ENCODE assay signal across 11 mouse cellular contexts in the genomic region with DNA sequence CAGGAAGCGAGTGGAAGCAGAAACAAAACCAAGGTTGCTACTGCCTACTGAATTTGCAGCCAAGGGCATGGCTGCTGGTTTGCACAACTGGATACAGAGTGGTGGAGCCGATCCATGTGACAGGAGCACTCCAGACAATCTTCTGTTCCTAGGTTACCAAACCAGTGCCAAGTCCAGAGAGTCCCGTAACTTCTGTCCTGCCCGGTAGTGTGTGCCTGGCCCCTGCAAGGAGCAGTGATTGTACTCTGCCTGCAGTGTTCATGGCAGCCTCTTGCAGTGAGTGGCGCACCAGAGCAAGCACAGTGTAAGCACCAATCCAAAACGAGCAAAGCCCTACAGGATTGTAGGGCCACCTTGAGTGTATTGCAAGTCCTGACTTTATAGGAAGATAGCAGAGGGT. TPM values are rescaled to one million over a fixed set of nuclear protein-coding genes. Genes with fewer than 3 reads are reported as not detected.
A peak's percentile ranks its signal among the peaks of the same experiment; 100 is the strongest.
DNase-seq lines count a peak whose midpoint lies in the region; ATAC-seq and TF ChIP-seq lines count a peak whose summit lies in the region.
"Had no signal": no experiment of that assay in that cellular context is flagged by ENCODE, and none has a peak within 500 bp of the region (broad histone marks: within the 10 kb centered on the region; RNA-seq: fewer than 3 reads in every experiment).

No protein-coding gene starts in this region.

- no peak for ATAC-seq in heart, embryonic 11.5 days (replicated peaks; ENCODE audit: insufficient number of reproducible peaks, low FRiP score, low TSS enrichment)
- peak; percentile 70 for ATAC-seq in erythroid progenitor cell, adult 5-6 weeks (replicated peaks; ENCODE audit: low FRiP score, poor library complexity, severe bottlenecking)
- peak; percentile 69 for ATAC-seq in liver, postnatal 0 days
- ATAC-seq in forebrain, embryonic 12.5 days (ENCODE audit: low FRiP score): no peak

- intact Hi-C loops in left cerebral cortex, postnatal 36 days (cut with DNase I): no loop called here

- WGBS in heart, embryonic 11.5 days (ENCODE audit: insufficient replicate concordance): 73% methylated on average over 6 of the region's 6 CpGs
- 60% methylated on average over 6 of the region's 6 CpGs for WGBS in liver, postnatal 0 days (ENCODE audit: insufficient replicate concordance)
- WGBS in thymus, adult 2 months: 89% methylated on average over 6 of the region's 6 CpGs
- 83% methylated on average over 6 of the region's 6 CpGs for WGBS in forebrain, embryonic 12.5 days

- no peak overlapping the region for H3K27ac ChIP-seq in heart, embryonic 11.5 days (ENCODE audit: low read depth, low read length)
- H3K27ac ChIP-seq in MEL (ENCODE audit: control insufficient read depth, low read depth, low read length): peak overlapping the region; percentile 43
- no peak overlapping the region for H3K27ac ChIP-seq in liver, postnatal 0 days (ENCODE audit: low read depth)
- no peak overlapping the region for H3K27ac ChIP-seq in thymus, adult 2 months (ENCODE audit: control insufficient read depth, insufficient read depth, low read length)
- H3K27ac ChIP-seq in forebrain, embryonic 12.5 days: no peak overlapping the region
- H3K27ac ChIP-seq: embryonic facial prominence, embryonic 13.5 days; gastrocnemius, adult 2 months; midbrain, embryonic 10.5 days had no signal

- TF ChIP-seq EP300 in MEL (IDR thresholded peaks at IDR 0.05; ENCODE audit: low read depth in 1 of 2, low read length in 2 of 2): no peak
- TF ChIP-seq EP300 in liver, postnatal 0 days (IDR thresholded peaks at IDR 0.05; ENCODE audit: low read depth): no peak

- H3K27me3 ChIP-seq in heart, embryonic 11.5 days (ENCODE audit: control insufficient read depth, insufficient read depth, low read length): no peaks in the 10 kb centered on the region
- no peaks in the 10 kb centered on the region for H3K27me3 ChIP-seq in MEL (ENCODE audit: control insufficient read depth in 1 of 2, insufficient read depth in 2 of 2, low read length in 2 of 2)
- no peaks in the 10 kb centered on the region for H3K27me3 ChIP-seq in liver, postnatal 0 days (ENCODE audit: insufficient read depth, low read length)
- H3K27me3 ChIP-seq in thymus, adult 2 months (ENCODE audit: control insufficient read depth, insufficient read depth, low read length): no peaks in the 10 kb centered on the region
- no peaks in the 10 kb centered on the region for H3K27me3 ChIP-seq in forebrain, embryonic 12.5 days
- H3K27me3 ChIP-seq: embryonic facial prominence, embryonic 13.5 days had no signal

- H3K9me3 ChIP-seq in heart, embryonic 11.5 days (replicated peaks; ENCODE audit: control insufficient read depth, low read length): no peaks in the 10 kb centered on the region
- no peaks in the 10 kb centered on the region for H3K9me3 ChIP-seq in MEL (replicated peaks; ENCODE audit: insufficient read depth, low read length)
- H3K9me3 ChIP-seq in liver, postnatal 0 days (ENCODE audit: low read length): no peaks in the 10 kb centered on the region
- H3K9me3 ChIP-seq in forebrain, embryonic 12.5 days: no peaks in the 10 kb centered on the region
- H3K9me3 ChIP-seq: embryonic facial prominence, embryonic 13.5 days; midbrain, embryonic 10.5 days had no signal

- no peak; the same call in 1 of the 2 replicates for TF ChIP-seq RAD21 in MEL (IDR thresholded peaks at IDR 0.05; ENCODE audit: low read depth, low read length)

- peak; percentile 39 to 47 (median 44); a peak in 5 of 6 replicates for TF ChIP-seq CTCF in MEL (IDR thresholded peaks at IDR 0.05 in 2 of 3, conservative IDR thresholded peaks at IDR 0.05 in 1 of 3; ENCODE audit: control insufficient read depth in 1 of 3, insufficient read depth in 1 of 3, low read depth in 2 of 3, low read length in 3 of 3, poor library complexity in 1 of 3, severe bottlenecking in 1 of 3)
- peak; percentile 70 for TF ChIP-seq CTCF in liver, postnatal 0 days (IDR thresholded peaks at IDR 0.05; ENCODE audit: low read depth)
- no peak for TF ChIP-seq CTCF in thymus, adult 2 months (IDR thresholded peaks at IDR 0.05; ENCODE audit: borderline replicate concordance, control insufficient read depth, extremely low read depth, insufficient read depth, low read length, poor library complexity)

- H3K4me3 ChIP-seq in heart, embryonic 11.5 days (ENCODE audit: low read depth, low read length): no peak overlapping the region
- H3K4me3 ChIP-seq in MEL (ENCODE audit: control insufficient read depth in 1 of 2, insufficient read depth in 1 of 2, low read depth in 2 of 2, low read length in 2 of 2): no peak overlapping the region
- no peak overlapping the region for H3K4me3 ChIP-seq in liver, postnatal 0 days (ENCODE audit: low read depth, low read length)
- no peak overlapping the region for H3K4me3 ChIP-seq in thymus, adult 2 months (ENCODE audit: control insufficient read depth, insufficient read depth, low read length)
- no peak overlapping the region for H3K4me3 ChIP-seq in forebrain, embryonic 12.5 days (replicated peaks)
- H3K4me3 ChIP-seq: embryonic facial prominence, embryonic 13.5 days; gastrocnemius, adult 2 months; midbrain, embryonic 10.5 days had no signal

- H3K36me3 ChIP-seq in heart, embryonic 11.5 days (ENCODE audit: control insufficient read depth, insufficient read depth, low read length): no peaks in the 10 kb centered on the region; the same call in 1 of the 2 replicates
- peaks cover 1 to 73% of the 10 kb centered on the region in 2 experiments; a peak in 3 of 4 replicates for H3K36me3 ChIP-seq in MEL (ENCODE audit: control insufficient read depth in 1 of 2, insufficient read depth in 2 of 2, low read length in 2 of 2)
- H3K36me3 ChIP-seq in liver, postnatal 0 days (replicated peaks; ENCODE audit: insufficient read depth, low read length): no peaks in the 10 kb centered on the region
- no peaks in the 10 kb centered on the region for H3K36me3 ChIP-seq in thymus, adult 2 months (ENCODE audit: control insufficient read depth, insufficient read depth, low read length)
- peaks cover 12% of the 10 kb centered on the region; the same call in 1 of the 2 replicates for H3K36me3 ChIP-seq in forebrain, embryonic 12.5 days (replicated peaks)

- H3K9ac ChIP-seq in heart, embryonic 11.5 days (ENCODE audit: low read depth, low read length): no peak overlapping the region
- no peak overlapping the region for H3K9ac ChIP-seq in MEL (ENCODE audit: control insufficient read depth, low read depth, low read length, poor library complexity, severe bottlenecking)
- H3K9ac ChIP-seq in liver, postnatal 0 days (replicated peaks): no peak overlapping the region
- H3K9ac ChIP-seq in forebrain, embryonic 12.5 days: no peak overlapping the region
- H3K9ac ChIP-seq: embryonic facial prominence, embryonic 13.5 days had no signal

- peaks cover 49% of the 10 kb centered on the region for H3K79me2 ChIP-seq in MEL (ENCODE audit: control insufficient read depth, insufficient read depth, low read length, poor library complexity)

- no peak overlapping the region for H3K4me2 ChIP-seq in heart, embryonic 11.5 days
- peak overlapping the region; percentile 54 for H3K4me2 ChIP-seq in liver, postnatal 0 days (ENCODE audit: low read depth, low read length)
- no peak overlapping the region for H3K4me2 ChIP-seq in forebrain, embryonic 12.5 days
- H3K4me2 ChIP-seq: embryonic facial prominence, embryonic 13.5 days had no signal

- peak; percentile 16 to 46 for DNase-seq in heart, adult 18-20 months
- DNase-seq in MEL (ENCODE audit: low read depth, low spot score): peak; percentile 71
- DNase-seq in liver, postnatal 0 days: peak; percentile 46
- DNase-seq in left cerebral cortex, postnatal 36 days (ENCODE audit: low spot score in 2 of 2): no peak
- DNase-seq in thymus, adult 2 months: no peak
- DNase-seq: gastrocnemius, adult 2 months had no signal

- peaks cover 16% of the 10 kb centered on the region for H3K4me1 ChIP-seq in heart, embryonic 11.5 days (ENCODE audit: control insufficient read depth, insufficient read depth, low read length)
- peaks cover 37 to 64% of the 10 kb centered on the region in 2 experiments for H3K4me1 ChIP-seq in MEL (ENCODE audit: control insufficient read depth in 1 of 2, insufficient read depth in 2 of 2, low read length in 2 of 2)
- peaks cover 28% of the 10 kb centered on the region for H3K4me1 ChIP-seq in liver, postnatal 0 days (ENCODE audit: insufficient read depth)
- H3K4me1 ChIP-seq in thymus, adult 2 months (replicated peaks; ENCODE audit: control insufficient read depth, insufficient read depth, low read length): peaks cover 10% of the 10 kb centered on the region
- no peaks in the 10 kb centered on the region for H3K4me1 ChIP-seq in forebrain, embryonic 12.5 days
- H3K4me1 ChIP-seq: embryonic facial prominence, embryonic 13.5 days; midbrain, embryonic 10.5 days had no signal

- TF ChIP-seq POLR2A in MEL (IDR thresholded peaks at IDR 0.05; ENCODE audit: control insufficient read depth in 1 of 2, insufficient read depth in 1 of 2, low read depth in 1 of 2, low read length in 2 of 2, poor library complexity in 1 of 2): no peak
- TF ChIP-seq POLR2A in thymus, adult 2 months (IDR thresholded peaks at IDR 0.05; ENCODE audit: control insufficient read depth, extremely low read depth, insufficient read depth, low read length, poor library complexity): no peak

TF ChIP-seq in MEL, 35 proteins besides CTCF, POLR2A, EP300 and RAD21 (continues in another document):
- TF ChIP-seq TAL1 (IDR thresholded peaks at IDR 0.05; ENCODE audit: low read length) (no peak), ZNF384 (IDR thresholded peaks at IDR 0.05; ENCODE audit: low read depth, low read length) (no peak), ELF1 (IDR thresholded peaks at IDR 0.05; ENCODE audit: low read depth, low read length) (no peak), TCF12 (IDR thresholded peaks at IDR 0.05; ENCODE audit: low read depth, low read length) (no peak), ZKSCAN1 (IDR thresholded peaks at IDR 0.05; ENCODE audit: low read depth, low read length) (no peak), HCFC1 (IDR thresholded peaks at IDR 0.05; ENCODE audit: low read depth, low read length) (no peak), SIN3A (IDR thresholded peaks at IDR 0.05; ENCODE audit: low read length) (no peak), USF1 (IDR thresholded peaks at IDR 0.05; ENCODE audit: low read depth, low read length) (no peak)

RNA-seq across cellular contexts. Expression of a gene that starts 15.4 kb away (rescaled TPM):
- 1 to 10 TPM; 9.0 to 9.4 TPM for total RNA-seq in heart, adult 18-20 months (2021)
- 49.8 and 52.4 TPM in 2 replicates for polyA plus RNA-seq in heart, embryonic 11.5 days (2014; fragmentation: Nextera tagmentation; extraction: Ambion mirVana)
- 95.2 and 101 TPM in 2 replicates for total RNA-seq in MEL (2012; rRNA removed)
- polyA plus RNA-seq in MEL (2012; ENCODE audit: insufficient read depth in 1 of 2, insufficient read length in 2 of 2, low read depth in 1 of 2, low replicate concordance in 2 of 2, missing spikeins in 1 of 2): 100 to 1,000 TPM in 1 of 2 experiments, 10 to 100 TPM in 1; 87.0 to 144 TPM
- 56.6 and 67.8 TPM in 2 replicates for total RNA-seq in erythroid progenitor cell, adult 5-6 weeks (2015; ENCODE audit: low replicate concordance)
- 94.3 and 104 TPM in 2 replicates for total RNA-seq in erythroid progenitor cell, adult 5-6 weeks (2017; ENCODE audit: low replicate concordance)
- polyA plus RNA-seq in liver, postnatal 0 days (2015; fragmentation: Nextera tagmentation; extraction: Ambion mirVana): 44.8 and 45.8 TPM in 2 replicates
- total RNA-seq in left cerebral cortex, postnatal 36 days (2021): 10 to 100 TPM; 15.2 to 16.8 TPM
- 15.8 and 16.1 TPM in 2 replicates for polyA plus RNA-seq in thymus, adult 2 months (2012; rRNA removed)
- polyA plus RNA-seq in forebrain, embryonic 12.5 days (2016; fragmentation: Nextera tagmentation; extraction: Ambion mirVana): 97.7 and 106 TPM in 2 replicates

Comparison
In these comparisons a context has a peak if more than half of its experiments do, and no peak if none do; other contexts are left out.
1. DNase-seq: peak in heart, adult 18-20 months (2 of 2), MEL (single experiment) and liver, postnatal 0 days (single experiment); none in left cerebral cortex, postnatal 36 days (0 of 2) and thymus, adult 2 months (single experiment).
2. ATAC-seq: peak in erythroid progenitor cell, adult 5-6 weeks (single experiment) and liver, postnatal 0 days (single experiment); none in heart, embryonic 11.5 days (single experiment) and forebrain, embryonic 12.5 days (single experiment).